Mouse (Mus musculus) lung, adult 18-20 months (tissue): ENCODE results near the gene Cgrrf1.
"Not testable (repeated sequence)": the region's sequence is repeated elsewhere in the genome, so short reads cannot be mapped to it uniquely, and the experiment has no call there.

ENCODE experiments used
- DNase-seq, 2 experiments: peaks; one replicate each; pipeline ENCODE4 v3.0.0; 2022; ENCODE audit warnings: mixed read lengths in 2 of 2

Gene Cgrrf1

DNA sequence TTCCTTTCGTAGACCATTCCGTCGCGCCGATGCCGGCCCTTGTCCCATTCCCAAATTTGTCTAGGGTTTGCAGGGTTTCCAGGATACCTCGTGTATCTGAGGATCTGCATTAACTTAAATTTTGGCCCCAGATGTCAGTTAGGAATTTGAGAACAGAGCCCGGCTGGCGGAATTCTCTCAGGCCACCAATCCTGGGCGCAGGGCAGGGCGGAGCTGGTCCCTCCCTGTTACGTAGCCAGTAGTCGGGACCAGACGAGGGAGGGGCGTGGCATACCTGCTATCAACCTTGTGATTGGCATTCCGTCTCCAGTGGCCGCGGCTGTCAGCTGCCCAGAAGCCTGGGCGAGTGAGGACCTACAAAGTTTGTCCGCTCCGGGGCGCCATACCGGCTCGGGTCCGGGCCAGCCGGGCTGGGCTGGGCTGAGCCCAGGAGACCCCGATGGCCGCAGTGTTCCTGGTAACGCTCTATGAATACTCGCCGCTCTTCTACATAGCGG lies at the start of gene Cgrrf1:
Cgrrf1 (plus strand) TSS at position 289 of the 497 bp plus-strand sequence.
- peak; percentile 98 to 99 for DNase-seq

DNA sequence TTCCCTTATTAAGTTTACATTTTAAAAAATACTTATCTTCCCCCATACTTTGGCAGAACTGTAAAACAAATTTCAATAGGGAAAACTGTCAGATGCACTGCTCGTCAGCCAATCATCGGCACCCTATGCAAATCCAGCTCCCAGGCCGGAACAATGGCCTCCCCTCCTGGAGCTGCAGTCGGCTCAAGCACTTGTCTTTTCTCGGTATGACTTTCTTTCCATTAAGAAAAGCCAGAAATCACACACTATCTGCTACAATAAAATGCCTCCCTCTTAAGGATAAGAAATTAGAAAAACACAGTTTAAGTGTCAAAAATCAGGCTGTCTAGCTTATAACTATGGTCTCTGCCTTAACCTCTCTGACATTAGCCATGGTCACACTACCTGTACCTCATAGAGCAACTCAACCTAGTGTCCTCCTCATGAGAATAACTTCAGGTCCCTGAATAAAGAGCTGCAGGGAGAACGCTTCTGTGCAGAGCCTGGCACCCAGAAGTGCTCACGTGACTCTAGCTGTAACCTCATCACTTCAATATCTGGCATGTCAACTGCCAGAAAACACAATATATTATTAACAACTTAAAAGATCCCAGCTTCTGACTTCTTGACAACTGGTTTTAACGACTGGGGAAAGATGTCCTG lies 49.6 kb upstream of the Cgrrf1 start:
- DNase-seq, result no peak

DNA sequence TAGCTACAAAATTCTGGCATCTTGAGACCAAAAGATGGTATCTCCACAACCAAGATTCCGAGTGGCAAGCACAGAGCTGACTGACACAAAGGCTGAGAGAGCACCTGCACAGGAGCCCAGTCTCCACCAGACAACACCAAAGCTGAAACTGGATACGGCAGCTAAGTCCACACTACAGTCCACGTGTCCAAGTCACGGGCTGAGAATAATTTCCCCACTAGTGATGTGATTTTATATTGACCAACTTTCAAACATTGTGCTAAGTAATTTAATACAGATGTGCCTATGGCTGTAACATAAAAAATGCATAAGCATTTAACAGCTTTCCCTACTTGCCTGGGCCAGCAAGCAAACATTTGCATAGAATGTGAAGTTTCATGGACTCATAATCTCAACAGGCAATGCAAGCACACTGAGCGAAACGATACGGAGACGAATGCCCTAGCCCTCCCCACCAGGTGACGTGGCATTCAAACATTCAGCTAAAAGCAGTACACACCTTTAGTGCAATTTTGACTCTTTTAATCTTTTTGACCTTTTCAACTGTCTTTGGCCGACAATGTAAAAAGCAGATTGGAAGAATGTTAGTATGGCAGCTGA lies 48.5 kb upstream of the Cgrrf1 start:
- DNase-seq, result no peak

DNA sequence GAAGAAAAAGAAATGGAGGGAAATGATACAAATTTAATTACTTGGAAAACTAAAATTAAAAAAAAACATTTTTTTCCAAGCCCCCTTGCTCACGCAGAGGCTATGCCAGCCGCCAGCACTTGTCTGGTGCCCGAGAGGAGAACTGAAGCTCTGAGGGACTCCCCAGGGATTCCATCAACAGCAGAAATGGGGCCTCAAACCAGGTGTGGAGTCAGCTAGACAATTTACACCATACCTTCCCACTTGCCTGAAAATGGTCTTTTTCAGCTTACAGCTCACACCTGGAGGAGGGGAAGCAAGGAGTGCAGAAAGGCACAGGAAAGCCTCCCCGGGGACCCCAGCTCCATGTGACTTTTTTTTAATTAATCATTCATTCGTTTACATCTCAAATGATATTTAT lies 46.7 kb upstream of the Cgrrf1 start:
- DNase-seq, result no peak

DNA sequence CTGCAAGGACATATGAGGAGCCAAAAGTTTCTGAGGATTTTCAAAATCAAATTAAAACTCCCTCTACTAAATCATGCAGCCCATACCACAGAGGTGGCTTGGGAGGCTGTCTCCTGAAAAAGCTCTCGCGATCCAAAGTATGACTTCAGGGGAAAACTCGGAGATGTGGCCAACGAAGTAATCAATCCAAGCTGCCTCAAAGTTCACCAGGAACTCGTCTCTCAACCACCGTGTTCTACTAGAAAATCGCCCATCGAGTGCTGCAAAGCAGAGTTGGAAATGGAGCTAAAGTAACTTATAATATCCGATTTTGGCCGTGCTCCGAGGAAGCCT lies 44.5 kb upstream of the Cgrrf1 start:
- DNase-seq, result no peak

DNA sequence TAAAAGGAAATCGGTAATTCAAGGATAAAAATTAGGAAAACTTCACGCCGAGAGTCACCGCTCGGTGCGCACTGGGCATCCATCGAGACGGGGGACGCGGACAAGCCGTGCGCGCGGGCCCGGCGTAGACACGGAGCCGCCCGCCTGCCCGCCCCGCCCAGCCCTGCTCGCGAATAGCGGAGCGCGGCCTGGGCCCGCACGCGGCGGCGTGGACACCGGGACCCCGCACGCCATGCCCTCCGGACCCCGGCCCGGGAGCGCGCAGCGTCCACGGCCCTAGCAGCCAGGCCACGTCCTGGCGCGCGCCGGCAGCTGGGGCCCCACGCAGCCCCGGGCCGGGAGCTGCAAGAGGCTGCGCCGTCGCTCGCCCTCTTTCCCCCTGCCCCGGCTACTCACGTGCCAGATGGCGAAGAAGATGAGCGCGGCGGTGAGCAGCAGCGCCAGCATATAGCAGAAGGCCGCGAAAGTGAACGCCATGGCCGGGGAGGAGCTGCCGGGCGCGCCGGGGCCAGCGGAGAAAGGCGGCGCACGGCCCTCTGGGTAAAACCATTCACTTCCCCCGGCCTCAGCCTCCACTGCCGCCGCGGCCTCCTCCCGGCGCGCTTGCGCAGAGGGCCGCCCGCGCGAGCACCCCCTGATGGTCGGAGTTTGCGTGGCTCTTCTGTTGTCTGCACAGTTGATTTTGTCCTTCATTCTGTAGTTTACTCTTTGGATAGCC lies 44.0 kb upstream of the Cgrrf1 start, which contains the start of gene Cnih1:
Cnih1 (minus strand) TSS at position 625 of the 718 bp plus-strand sequence.
- peak; percentile 88 to 91 for DNase-seq

DNA sequence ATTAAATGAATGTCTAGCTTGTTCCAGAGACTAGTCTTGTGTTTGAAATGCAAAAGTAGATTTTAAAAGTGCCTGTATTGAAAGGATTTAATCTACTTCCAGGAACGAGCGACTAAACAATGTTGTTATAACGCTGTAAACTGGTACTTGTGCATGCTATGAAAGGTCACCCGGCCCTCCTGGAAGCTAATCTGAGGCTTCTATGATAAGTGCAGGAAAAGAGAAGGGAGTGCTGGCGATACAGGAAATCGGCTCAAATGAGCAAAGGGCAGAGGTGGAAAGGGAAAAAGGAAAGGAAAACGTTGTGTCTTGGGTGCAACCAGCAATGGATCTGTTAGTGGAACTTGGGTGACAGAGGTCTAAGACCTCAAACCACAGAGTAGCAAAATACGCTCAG lies 43.4 kb upstream of the Cgrrf1 start:
- DNase-seq, result no peak

DNA sequence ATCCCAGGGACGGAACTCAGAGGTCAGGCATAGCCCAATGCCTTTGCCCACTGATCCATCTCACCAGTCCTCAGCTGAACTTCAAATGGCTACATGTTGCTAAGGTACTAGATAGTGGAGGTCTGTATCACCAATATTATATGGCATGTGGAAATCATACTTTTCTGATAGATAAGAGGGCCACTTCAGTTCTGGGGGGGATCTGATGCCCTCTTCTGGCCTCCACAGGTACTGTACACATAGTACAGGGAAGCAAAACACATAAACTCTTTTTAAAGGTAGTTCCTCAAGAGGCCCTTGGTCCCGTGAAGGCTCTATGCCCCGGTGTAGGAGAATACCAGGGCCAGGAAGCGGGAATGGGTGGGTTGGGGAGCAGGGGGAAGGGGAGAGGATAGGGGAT lies 41.6 kb upstream of the Cgrrf1 start:
- DNase-seq, result no peak

DNA sequence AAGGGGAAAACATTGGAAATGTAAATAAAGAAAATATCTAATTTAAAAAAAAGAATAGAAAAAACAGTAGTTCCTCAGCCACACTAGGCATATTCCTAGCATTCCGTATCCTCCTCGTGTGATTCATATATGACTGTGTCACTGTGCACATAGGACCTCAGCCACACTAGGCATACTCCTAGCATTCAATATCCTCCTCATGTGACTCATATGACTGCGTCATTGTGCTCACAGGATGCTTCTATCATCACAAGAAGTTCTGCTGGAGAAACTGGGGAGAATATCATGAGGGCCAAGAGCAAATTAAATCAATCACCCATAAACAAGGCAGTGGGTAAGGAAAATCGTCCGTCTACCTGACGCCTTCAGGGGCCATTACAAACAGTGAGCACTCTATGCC lies 41.2 kb upstream of the Cgrrf1 start:
- no peak for DNase-seq

DNA sequence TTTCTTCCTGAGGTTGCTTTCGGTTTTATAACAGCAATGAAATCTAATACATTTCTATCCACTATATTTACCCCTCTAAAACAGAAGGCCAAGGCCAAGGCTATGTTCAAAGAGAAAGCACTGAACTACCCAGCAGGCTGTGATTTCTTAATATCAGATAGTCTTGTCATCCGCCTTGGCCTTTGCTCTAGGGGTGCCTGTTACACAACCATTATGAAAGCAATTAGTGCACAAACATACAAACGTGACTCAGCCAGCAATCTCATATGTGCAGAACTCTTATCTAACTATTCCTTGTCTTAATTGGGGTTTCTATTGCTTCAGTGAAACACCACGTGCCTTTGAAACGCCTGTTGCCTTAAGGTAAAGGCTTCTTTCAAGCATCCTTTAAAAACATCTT lies 37.8 kb upstream of the Cgrrf1 start:
- DNase-seq, result peak; percentile 18 to 47

DNA sequence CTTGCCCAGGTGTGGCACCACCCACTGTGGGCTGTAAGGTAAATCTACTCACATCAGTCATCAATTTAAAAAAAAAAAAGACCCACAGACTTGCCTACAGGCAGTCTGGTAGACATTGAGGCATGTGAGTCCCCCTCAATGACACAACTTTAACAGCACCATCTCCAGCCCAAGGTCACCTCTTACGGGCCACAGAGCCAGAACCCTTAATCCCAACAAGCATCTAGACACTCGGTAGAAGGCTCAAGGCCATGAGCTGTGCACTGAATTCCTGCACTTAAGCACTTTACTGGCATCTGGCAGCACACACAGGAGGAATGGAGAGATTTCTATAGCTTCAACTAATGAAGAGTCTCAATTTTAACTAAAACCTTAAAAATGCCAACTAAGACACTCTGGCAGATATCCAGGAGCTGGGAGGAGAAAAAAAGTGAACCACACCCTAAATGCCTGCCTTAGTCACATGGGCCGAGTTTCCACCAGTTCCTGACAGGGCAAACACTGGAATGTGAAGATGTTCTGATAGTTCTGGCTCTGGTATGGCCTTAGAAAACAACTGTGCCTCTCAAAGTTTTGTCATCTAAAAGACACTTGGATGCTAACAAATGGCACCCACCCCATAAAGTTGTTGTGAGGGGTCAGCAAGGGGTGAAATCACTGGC lies 31.1 kb upstream of the Cgrrf1 start:
- peak in 1 of 2 experiments; percentile 33 for DNase-seq

DNA sequence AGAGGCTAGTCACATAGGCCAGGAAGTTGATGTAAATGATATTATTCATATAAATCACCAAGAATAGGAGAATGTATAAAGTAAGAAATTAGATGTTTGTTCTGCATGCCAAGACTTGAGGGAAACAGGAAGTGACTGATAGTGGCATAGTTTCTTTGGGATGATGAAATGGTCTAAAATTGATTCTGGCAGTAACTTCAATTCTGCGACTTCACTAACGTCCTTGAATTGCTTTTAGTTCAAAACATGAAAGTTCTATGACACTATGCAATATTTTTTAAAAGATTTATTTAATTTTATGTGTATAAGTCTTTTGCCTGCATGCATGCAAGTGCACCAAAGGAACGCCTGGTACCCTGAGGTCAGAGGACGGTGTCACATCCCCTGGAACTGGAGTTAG lies 28.7 kb upstream of the Cgrrf1 start:
- no peak for DNase-seq

DNA sequence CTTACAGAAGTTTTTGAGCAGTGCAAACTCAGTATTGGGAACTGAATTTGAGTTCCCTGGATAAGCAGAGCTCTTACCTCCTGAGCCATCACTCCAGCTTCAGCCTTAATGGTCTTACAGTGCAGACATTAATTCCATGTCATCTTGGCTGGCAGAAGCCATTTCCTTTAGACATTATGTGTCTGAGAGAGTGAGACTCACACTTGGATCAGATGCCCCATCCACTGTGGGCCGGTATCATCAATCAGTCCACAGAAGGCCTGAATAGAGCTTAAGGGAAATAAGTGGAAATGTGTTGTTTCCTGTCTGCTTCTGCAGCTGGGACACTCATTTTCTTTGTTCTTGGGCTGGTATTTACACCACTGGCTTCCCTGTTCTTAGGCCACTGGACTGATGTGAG lies 28.1 kb upstream of the Cgrrf1 start:
- DNase-seq, result no peak

DNA sequence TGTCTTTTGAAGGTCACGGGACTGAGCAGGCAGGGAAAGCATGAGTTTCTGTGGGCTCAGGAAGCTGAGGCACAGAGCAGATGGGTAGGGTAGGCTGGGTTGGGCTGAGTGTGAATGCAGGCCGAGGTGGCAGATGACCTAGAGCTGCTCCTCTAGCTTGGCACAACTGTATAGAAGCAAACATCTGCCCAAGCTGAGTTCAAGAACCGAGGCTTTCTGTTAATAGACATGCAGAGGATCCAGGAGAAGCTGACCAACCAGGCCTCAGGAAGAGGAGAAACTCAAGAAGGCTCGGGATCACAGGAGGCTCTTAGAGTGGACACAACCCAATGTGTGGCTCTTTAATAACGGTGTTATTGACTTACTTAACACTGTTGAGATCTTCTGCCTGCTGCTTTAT lies 25.7 kb upstream of the Cgrrf1 start:
- no peak for DNase-seq

DNA sequence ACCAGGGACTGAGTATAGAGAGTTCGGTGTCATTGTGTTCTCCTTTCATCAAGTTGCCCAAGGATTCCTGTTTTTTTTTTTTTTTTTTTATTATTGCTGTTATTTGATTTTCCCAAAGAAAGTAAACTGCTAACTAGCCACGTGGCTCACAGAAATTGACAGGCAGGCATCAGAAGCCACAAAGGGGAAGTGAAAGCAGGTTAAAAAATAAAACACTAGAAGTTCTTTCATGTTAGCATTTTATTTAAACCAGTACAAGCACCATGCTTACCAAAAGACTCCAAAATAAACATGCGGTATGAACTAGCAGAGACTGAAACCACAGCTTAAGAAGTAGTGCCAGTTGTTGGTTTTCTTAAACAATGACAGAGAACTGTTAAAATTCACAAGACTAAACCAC lies 24.0 kb upstream of the Cgrrf1 start:
- DNase-seq, result no peak

DNA sequence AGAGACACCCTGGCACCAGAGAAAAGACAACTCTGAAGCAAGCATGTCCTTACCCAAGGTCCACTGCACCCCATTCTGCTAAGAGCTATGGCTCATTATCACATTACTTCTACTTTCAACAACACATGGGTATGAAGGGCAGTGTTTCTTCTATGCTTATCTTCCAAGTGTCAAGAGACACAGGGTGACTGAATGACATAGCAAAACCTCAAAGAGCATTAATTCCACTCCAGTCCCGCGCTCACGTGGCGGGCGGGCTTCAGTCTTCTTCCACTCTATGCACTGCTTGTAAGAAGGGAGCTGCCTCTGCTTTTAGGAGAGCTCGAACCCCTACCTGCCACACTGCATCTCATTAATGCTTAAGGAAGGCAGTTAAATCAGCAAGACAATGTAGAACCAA lies 16.3 kb upstream of the Cgrrf1 start:
- no peak for DNase-seq

DNA sequence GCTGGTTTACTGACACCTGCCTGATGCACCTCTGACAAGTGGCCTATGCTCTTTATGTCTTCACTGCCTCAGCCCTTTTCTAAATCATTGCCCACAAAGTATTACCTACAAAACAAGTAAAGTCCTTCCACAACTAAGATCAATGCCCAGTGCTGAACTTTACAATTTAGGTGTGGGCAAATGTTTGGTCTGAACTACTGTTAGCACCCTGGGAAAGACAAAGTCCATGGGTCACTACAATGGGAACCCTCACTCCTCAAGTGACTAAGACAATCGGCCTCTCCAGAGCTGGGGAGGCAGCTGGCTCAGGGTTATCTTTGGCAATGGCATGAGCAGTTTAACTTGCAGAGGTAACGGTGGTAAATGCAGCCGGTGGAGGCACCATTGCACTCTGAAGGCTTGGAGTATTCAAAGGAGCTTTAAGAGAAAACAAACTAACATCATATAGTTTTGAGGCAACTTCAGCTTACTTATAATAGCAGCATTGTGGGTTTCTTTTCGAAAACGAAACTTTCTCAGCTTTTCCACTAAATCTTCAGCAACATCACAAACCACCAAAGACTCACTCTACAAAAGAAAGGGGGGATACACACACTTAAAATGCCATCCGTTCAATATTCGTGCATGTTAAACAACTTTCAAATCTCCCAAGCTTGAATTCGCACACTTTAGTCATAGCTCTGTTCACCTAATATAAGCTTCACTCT lies 14.9 kb upstream of the Cgrrf1 start:
- DNase-seq, result no peak

DNA sequence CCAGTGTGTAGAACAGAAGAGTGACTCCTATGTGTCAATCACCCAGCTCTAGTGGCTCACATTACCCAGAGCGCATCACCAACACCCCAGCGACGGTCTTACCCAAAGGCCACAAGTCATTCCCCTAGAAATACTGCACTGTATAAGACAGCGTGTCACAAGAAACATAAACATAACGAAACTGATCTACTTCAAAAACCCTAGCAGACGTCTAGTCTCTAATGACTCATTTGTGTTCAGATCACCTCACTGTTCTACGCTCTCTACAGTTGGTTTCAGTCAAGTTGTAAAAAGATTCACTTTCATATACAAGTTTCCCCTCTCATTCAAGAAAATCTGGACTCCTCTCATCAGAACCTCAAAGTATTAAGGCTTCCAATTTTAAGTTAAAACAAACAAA lies 13.2 kb upstream of the Cgrrf1 start:
- DNase-seq, result no peak

DNA sequence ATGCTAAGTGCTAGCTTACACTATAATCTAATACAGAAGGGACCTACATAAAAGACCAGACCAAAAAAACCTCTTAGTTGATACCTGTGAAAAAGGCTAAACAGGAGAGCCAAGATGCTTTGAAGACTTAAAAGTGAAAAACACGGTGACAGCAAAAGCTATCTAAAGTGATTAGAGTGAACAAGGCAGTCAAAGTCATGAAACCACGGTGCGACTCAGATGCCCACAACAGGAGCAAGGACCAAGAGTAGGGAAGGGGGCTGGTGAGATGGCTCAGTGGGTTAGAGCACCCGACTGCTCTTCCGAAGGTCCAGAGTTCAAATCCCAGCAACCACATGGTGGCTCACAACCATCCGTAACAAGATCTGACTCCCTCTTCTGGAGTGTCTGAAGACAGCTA lies 12.0 kb upstream of the Cgrrf1 start:
- DNase-seq, result not testable (repeated sequence)

DNA sequence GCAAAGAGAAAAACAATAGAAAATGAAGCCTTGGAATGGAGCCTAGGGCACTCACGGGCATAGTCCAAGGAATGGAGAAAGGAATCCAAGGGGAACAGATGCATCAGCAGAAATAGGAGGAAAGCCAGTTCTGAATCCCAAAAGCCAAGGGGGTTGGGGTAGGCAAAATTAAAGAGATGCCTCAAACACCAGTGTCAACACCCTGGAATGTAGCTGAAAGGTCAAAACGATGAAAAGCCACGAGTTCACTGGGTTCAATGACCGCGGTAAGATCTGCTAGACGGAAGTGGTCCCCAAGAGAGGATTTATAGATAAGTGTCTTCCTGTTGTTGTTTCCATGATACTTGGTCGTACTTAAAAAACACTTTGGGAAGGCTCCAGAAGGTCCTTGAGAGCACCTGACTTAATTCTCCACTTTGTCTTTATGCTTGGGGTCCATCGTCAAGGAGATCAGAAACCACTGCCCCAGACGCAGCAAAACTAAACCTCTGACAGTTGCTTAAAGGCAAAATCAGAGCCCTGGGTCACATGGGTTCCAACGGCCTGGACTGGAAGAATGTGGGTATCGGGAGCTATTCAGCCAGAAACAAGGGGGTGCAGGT lies 10.6 kb upstream of the Cgrrf1 start:
- DNase-seq, result peak in 1 of 2 experiments; percentile 29

DNA sequence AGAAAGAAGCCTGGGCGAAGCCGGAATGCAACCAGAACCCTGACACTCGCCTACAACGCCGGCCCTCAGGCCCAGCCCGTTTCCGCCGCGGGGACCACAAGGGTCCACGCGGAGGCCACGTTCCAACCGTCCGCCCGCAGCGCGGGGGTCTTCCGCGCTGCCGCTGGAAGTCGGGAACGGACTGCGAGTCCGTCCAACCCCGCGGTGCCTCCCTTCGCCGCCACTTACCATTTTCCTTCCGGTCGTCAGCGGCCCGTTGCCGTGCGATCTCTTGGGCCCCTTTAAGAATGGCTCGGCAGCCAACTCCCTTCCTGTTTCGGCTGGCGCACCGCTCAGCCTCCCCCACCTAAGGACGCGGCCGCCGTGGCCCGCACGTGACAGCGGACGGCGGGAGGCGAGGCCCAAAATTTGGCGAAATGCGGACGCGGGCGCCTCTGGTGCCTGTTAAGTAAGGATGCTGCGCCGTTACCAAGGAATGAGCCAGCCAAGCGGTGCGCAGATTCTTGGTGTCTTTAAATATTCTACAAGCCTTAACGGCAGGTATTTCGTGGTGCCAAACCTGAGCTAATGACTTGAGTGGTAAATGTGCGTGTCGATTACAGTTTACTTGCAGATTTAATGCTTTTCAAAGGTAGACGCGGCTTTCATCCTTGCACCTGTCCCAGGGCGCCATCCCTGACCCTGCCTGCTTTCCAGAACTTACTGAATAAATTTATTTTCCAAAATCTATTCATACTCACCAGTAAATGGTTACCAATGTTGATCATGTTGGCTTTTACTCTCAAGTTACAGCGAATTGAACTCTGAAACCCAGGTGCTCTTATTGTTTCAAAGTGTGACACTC lies 9.8 kb upstream of the Cgrrf1 start, which contains the start of gene Gmfb:
Gmfb (minus strand) TSS at position 370 of the 844 bp plus-strand sequence.
- DNase-seq, result peak; percentile 96
